Mouse (Mus musculus): ENCODE data around the gene Pax2.

The Pax2 gene

GRCm38 (mm10) chr19:44755693-44756420 is at the start of gene Pax2:
Pax2 (plus strand) TSS chr19:44756045.
- peak; percentile 76 for DNase-seq

- DNase-seq = peak; percentile 61
Observed at GRCm38 (mm10) chr19:44708885-44709284, 47.0 kb upstream of the Pax2 start.

- DNase-seq = no peak
Observed at GRCm38 (mm10) chr19:44716731-44717600, 38.9 kb upstream of the Pax2 start.

- DNase-seq = peak; percentile 48
Observed at GRCm38 (mm10) chr19:44719292-44720193, 36.3 kb upstream of the Pax2 start.

GRCm38 (mm10) chr19:44720194-44720521 is 35.7 kb upstream of the Pax2 start:
- peak; percentile 58 for DNase-seq

- peak; percentile 47 for DNase-seq
Observed at GRCm38 (mm10) chr19:44723611-44724440, 32.0 kb upstream of the Pax2 start.

GRCm38 (mm10) chr19:44725951-44726791 is 29.7 kb upstream of the Pax2 start:
- peak; percentile 66 for DNase-seq

- DNase-seq = peak; percentile 42
Observed at GRCm38 (mm10) chr19:44734116-44734515, 21.7 kb upstream of the Pax2 start.

- peak; percentile 55 for DNase-seq
Observed at GRCm38 (mm10) chr19:44734682-44735081, 21.2 kb upstream of the Pax2 start.

GRCm38 (mm10) chr19:44740300-44740699 is 15.5 kb upstream of the Pax2 start:
- DNase-seq = peak; percentile 83

- DNase-seq = peak; percentile 86
Observed at GRCm38 (mm10) chr19:44741091-44741763, 14.6 kb upstream of the Pax2 start.

- no peak for DNase-seq
Observed at GRCm38 (mm10) chr19:44741764-44742127, 14.1 kb upstream of the Pax2 start.

GRCm38 (mm10) chr19:44742131-44743020 is 13.5 kb upstream of the Pax2 start:
- DNase-seq = peak; percentile 83

- DNase-seq = no peak
Observed at GRCm38 (mm10) chr19:44743021-44743415, 12.8 kb upstream of the Pax2 start.

- no peak for DNase-seq
Observed at GRCm38 (mm10) chr19:44743961-44744520, 11.8 kb upstream of the Pax2 start.

GRCm38 (mm10) chr19:44745741-44746140 is 10.1 kb upstream of the Pax2 start:
- no peak for DNase-seq

- DNase-seq = peak; percentile 69
Observed at GRCm38 (mm10) chr19:44746541-44747024, 9.3 kb upstream of the Pax2 start.

GRCm38 (mm10) chr19:44747471-44747870 is 8.4 kb upstream of the Pax2 start:
- DNase-seq = peak; percentile 65

GRCm38 (mm10) chr19:44748271-44748670 is 7.6 kb upstream of the Pax2 start:
- no peak for DNase-seq
